Mouse (Mus musculus) stomach, postnatal 0 days (tissue): Measurements from ENCODE around the gene Ctf1.

Source experiments
- CTCF ChIP-seq: IDR thresholded peaks from 2 replicates; pipeline ENCODE4 v1.5.1; 2016; ENCODE audit warnings: antibody characterized with exemption, low read depth, mild to moderate bottlenecking, moderate library complexity
- EP300 ChIP-seq: optimal IDR thresholded peaks from 2 replicates; pipeline ENCODE3; 2016; ENCODE audit warnings: antibody characterized with exemption

GRCm38 (mm10) chr7:127766851-127767609 is 54.5 kb downstream of the Ctf1 start:
- TF ChIP-seq CTCF (no peak), EP300 (no peak)
